Comparison of ENCODE assay signal across 15 mouse cellular contexts in genomic region chrX:53053885-53054284, GRCm38 (mm10).
A peak's percentile ranks its signal among the peaks of the same experiment; 100 is the strongest.
DNase-seq lines count a peak whose midpoint lies in the region; ATAC-seq lines count a peak whose summit lies in the region.
"Had no signal": no experiment of that assay in that cellular context is flagged by ENCODE, and none has a peak within 500 bp of the region (broad histone marks: within the 10 kb centered on the region; RNA-seq: fewer than 3 reads in every experiment).

No protein-coding gene starts in this region.

- peak overlapping the region; percentile 37; the same call in 1 of the 2 replicates for H3K27ac ChIP-seq in kidney, embryonic 14.5 days (ENCODE audit: low read depth, low read length)
- H3K27ac ChIP-seq in embryonic facial prominence, embryonic 13.5 days: peak overlapping the region; percentile 33; the same call in 1 of the 2 replicates
- H3K27ac ChIP-seq in limb, embryonic 13.5 days: peak overlapping the region; percentile 80
- H3K27ac ChIP-seq: hindbrain, embryonic 12.5 days; liver, embryonic 13.5 days had no signal

- peak overlapping the region; percentile 37 for H3K4me2 ChIP-seq in kidney, embryonic 14.5 days (replicated peaks; ENCODE audit: low read depth, low read length)
- peak overlapping the region; percentile 63 for H3K4me2 ChIP-seq in embryonic facial prominence, embryonic 13.5 days
- peak overlapping the region; percentile 59 for H3K4me2 ChIP-seq in limb, embryonic 13.5 days (replicated peaks)
- H3K4me2 ChIP-seq: hindbrain, embryonic 12.5 days; liver, embryonic 13.5 days had no signal

- no peak for ATAC-seq in kidney, embryonic 14.5 days (ENCODE audit: low FRiP score, low TSS enrichment)
- no peak for ATAC-seq in embryonic facial prominence, embryonic 13.5 days (ENCODE audit: insufficient number of reproducible peaks, insufficient read depth, low FRiP score, low TSS enrichment, low read depth)
- no peak for ATAC-seq in limb, embryonic 13.5 days (ENCODE audit: low FRiP score, low read depth)
- ATAC-seq: forebrain, embryonic 14.5 days had no signal

- no peaks in the 10 kb centered on the region for H3K27me3 ChIP-seq in kidney, embryonic 14.5 days (ENCODE audit: control insufficient read depth, insufficient read depth, low read length)
- H3K27me3 ChIP-seq in embryonic facial prominence, embryonic 13.5 days: peaks cover 11% of the 10 kb centered on the region
- H3K27me3 ChIP-seq in limb, embryonic 13.5 days: peaks cover 11% of the 10 kb centered on the region; the same call in 1 of the 2 replicates

- H3K4me1 ChIP-seq in kidney, embryonic 14.5 days (ENCODE audit: control insufficient read depth, insufficient read depth, low read length): peaks cover 5% of the 10 kb centered on the region; the same call in 1 of the 2 replicates
- peaks cover 18% of the 10 kb centered on the region for H3K4me1 ChIP-seq in embryonic facial prominence, embryonic 13.5 days
- H3K4me1 ChIP-seq in limb, embryonic 13.5 days: peaks cover 14% of the 10 kb centered on the region

- H3K9me3 ChIP-seq in kidney, embryonic 14.5 days (ENCODE audit: control insufficient read depth, low read length): no peaks in the 10 kb centered on the region
- no peaks in the 10 kb centered on the region for H3K9me3 ChIP-seq in embryonic facial prominence, embryonic 13.5 days
- no peaks in the 10 kb centered on the region for H3K9me3 ChIP-seq in limb, embryonic 13.5 days
- H3K9me3 ChIP-seq: hindbrain, embryonic 12.5 days; liver, embryonic 13.5 days had no signal

- 55% methylated on average over 5 of the region's 5 CpGs for WGBS in kidney, embryonic 14.5 days
- 49% methylated on average over 5 of the region's 5 CpGs for WGBS in embryonic facial prominence, embryonic 13.5 days
- WGBS in limb, embryonic 13.5 days: 39% methylated on average over 5 of the region's 5 CpGs

- peak overlapping the region; percentile 62; the same call in 1 of the 2 replicates for H3K4me3 ChIP-seq in kidney, embryonic 14.5 days (ENCODE audit: low read length)
- peak overlapping the region; percentile 23 for H3K4me3 ChIP-seq in embryonic facial prominence, embryonic 13.5 days
- peak overlapping the region; percentile 59 for H3K4me3 ChIP-seq in limb, embryonic 13.5 days
- H3K4me3 ChIP-seq: hindbrain, embryonic 12.5 days; liver, embryonic 13.5 days had no signal

- intact Hi-C loops in gastrocnemius, postnatal 14 days (cut with DNase I; ENCODE audit: low total_unique reads): no loop called here

- peak overlapping the region; percentile 31; the same call in 1 of the 2 replicates for H3K9ac ChIP-seq in kidney, embryonic 14.5 days (ENCODE audit: low read depth, low read length)
- H3K9ac ChIP-seq in embryonic facial prominence, embryonic 13.5 days: peak overlapping the region; percentile 21; the same call in 1 of the 2 replicates
- H3K9ac ChIP-seq in limb, embryonic 13.5 days: peak overlapping the region; percentile 63
- H3K9ac ChIP-seq: hindbrain, embryonic 12.5 days; liver, embryonic 13.5 days had no signal

- H3K36me3 ChIP-seq in kidney, embryonic 14.5 days (ENCODE audit: control insufficient read depth, insufficient read depth, low read length): peaks cover 3% of the 10 kb centered on the region; the same call in 1 of the 2 replicates
- H3K36me3 ChIP-seq in embryonic facial prominence, embryonic 13.5 days: peaks cover 5% of the 10 kb centered on the region; the same call in 1 of the 2 replicates
- peaks cover 6% of the 10 kb centered on the region; the same call in 1 of the 2 replicates for H3K36me3 ChIP-seq in limb, embryonic 13.5 days
- H3K36me3 ChIP-seq: hindbrain, embryonic 12.5 days; liver, embryonic 13.5 days had no signal

- DNase-seq in kidney, adult 18-20 months: no peak
- peak; percentile 18 for DNase-seq in 3T3-L1 (ENCODE audit: low read depth, low spot score)
- DNase-seq in gastrocnemius, postnatal 14 days: no peak
- DNase-seq in embryo, embryonic 9.5 days (ENCODE audit: extremely low spot score): no peak
- DNase-seq: cerebellum, adult 9-11 months; kidney, postnatal 36 days; layer of hippocampus, postnatal 36 days; liver, embryonic 13.5 days; right cerebral cortex, postnatal 14 days; thymus, postnatal 4 days had no signal
